Mouse (Mus musculus): Measurements from ENCODE around the gene Slc13a4. TPM values are rescaled to one million over a fixed set of nuclear protein-coding genes. Genes with fewer than 3 reads are reported as not detected.

Gene Slc13a4
- total RNA-seq, 2 experiments from 2014 or later: 0.11 to 0.17 TPM

GRCm38 (mm10) chr6:35260531-35260930, 47.4 kb downstream of the Slc13a4 start:
- intact Hi-C loops (cut with DNase I): no loop called here

GRCm38 (mm10) chr6:35259526-35259925, 48.4 kb downstream of the Slc13a4 start:
- peak; percentile 42 to 50 for DNase-seq
- intact Hi-C loops (cut with DNase I): no loop called here

More at GRCm38 (mm10) chr6:35260531-35260930, 47.4 kb downstream of the Slc13a4 start:
- DNase-seq: no peak

- intact Hi-C loops (cut with DNase I): no loop called here
- no peak for DNase-seq
These were observed 49.0 kb downstream of the Slc13a4 start for GRCm38 (mm10) chr6:35258922-35259321.

- intact Hi-C loops (cut with DNase I): loop anchor here (2.0 kb wide), 1 partner anchor 31 kb away; no protein-coding TSS in a partner anchor
These were observed 50.2 kb downstream of the Slc13a4 start for GRCm38 (mm10) chr6:35257626-35258190.

GRCm38 (mm10) chr6:35256691-35257090, 51.2 kb downstream of the Slc13a4 start:
- intact Hi-C loops (cut with DNase I): loop anchor here (2.0 kb wide), 1 partner anchor 32 kb away; no protein-coding TSS in a partner anchor
- DNase-seq: peak; percentile 67 to 78

More at GRCm38 (mm10) chr6:35257626-35258190, 50.2 kb downstream of the Slc13a4 start:
- DNase-seq: no peak

- intact Hi-C loops (cut with DNase I): no loop called here
- no peak for DNase-seq
These were observed 52.9 kb downstream of the Slc13a4 start for GRCm38 (mm10) chr6:35255017-35255416.

- no peak for DNase-seq
- intact Hi-C loops (cut with DNase I): loop anchor here (5.0 kb wide), 1 partner anchor 313 kb away; no protein-coding TSS in a partner anchor
These were observed 53.6 kb downstream of the Slc13a4 start for GRCm38 (mm10) chr6:35254136-35254904.

GRCm38 (mm10) chr6:35253474-35253873, 54.5 kb downstream of the Slc13a4 start:
- intact Hi-C loops (cut with DNase I): loop anchor here (2.0 to 5.0 kb wide), 2 partner anchors 43 to 314 kb away; no protein-coding TSS in a partner anchor
- DNase-seq: no peak

GRCm38 (mm10) chr6:35252477-35253346, 55.2 kb downstream of the Slc13a4 start:
- intact Hi-C loops (cut with DNase I): loop anchor here (1.0 to 5.0 kb wide), 4 partner anchors 44 to 315 kb away; no protein-coding TSS in a partner anchor
- DNase-seq: peak; percentile 91 to 92

GRCm38 (mm10) chr6:35251807-35252476, 56.0 kb downstream of the Slc13a4 start:
- intact Hi-C loops (cut with DNase I): loop anchor here (1.0 to 5.0 kb wide), 4 partner anchors 45 to 315 kb away; no protein-coding TSS in a partner anchor
- DNase-seq: no peak

- intact Hi-C loops (cut with DNase I): loop anchor here (5.0 kb wide), 1 partner anchor 773 kb away; no protein-coding TSS in a partner anchor
- DNase-seq: no peak
These were observed 62.8 kb downstream of the Slc13a4 start for GRCm38 (mm10) chr6:35245086-35245485.

- DNase-seq: no peak
- intact Hi-C loops (cut with DNase I): no loop called here
These were observed 63.9 kb downstream of the Slc13a4 start for GRCm38 (mm10) chr6:35243989-35244388.

GRCm38 (mm10) chr6:35243252-35243651, 64.7 kb downstream of the Slc13a4 start:
- intact Hi-C loops (cut with DNase I): no loop called here
- DNase-seq: no peak

- intact Hi-C loops (cut with DNase I): no loop called here
- no peak for DNase-seq
These were observed 71.7 kb downstream of the Slc13a4 start for GRCm38 (mm10) chr6:35236108-35236785.

- intact Hi-C loops (cut with DNase I): no loop called here
- DNase-seq: no peak
These were observed 78.5 kb downstream of the Slc13a4 start for GRCm38 (mm10) chr6:35229415-35229814.

- intact Hi-C loops (cut with DNase I): no loop called here
- DNase-seq: no peak
These were observed 82.2 kb downstream of the Slc13a4 start for GRCm38 (mm10) chr6:35225696-35226095.
